Mouse (Mus musculus) intestine, embryonic 14.5 days (tissue): ENCODE data around the gene Zfp385b. TPM values are rescaled to one million over a fixed set of nuclear protein-coding genes. Genes with fewer than 3 reads are reported as not detected.

Experiments used
- ATAC-seq: fragments of 200-750 bp; cut with Nextera tagmentation; replicated peaks from 2 replicates; pipeline ENCODE4 v1.8.0; 2017; ENCODE audit warnings: low read depth, moderate number of reproducible peaks, moderate TSS enrichment, moderate library complexity; ENCODE audit not compliant: low FRiP score, low TSS enrichment
- DNase-seq: peaks from one replicate; pipeline ENCODE4 v3.0.0-alpha.2; 2018; ENCODE audit warnings: low spot score
- H3K27ac ChIP-seq: fragments of 300-500 bp; sonication (generic); 2 replicates; pipeline ENCODE4 v1.5.1; 2014; ENCODE audit warnings: low read depth, mild to moderate bottlenecking, control low read depth
- H3K27me3 ChIP-seq: fragments of 300-500 bp; sonication (generic); replicated peaks from 2 replicates; pipeline ENCODE4 v1.6.1; 2014; ENCODE audit warnings: low read length, control low read depth; ENCODE audit not compliant: control insufficient read depth, insufficient read depth
- H3K36me3 ChIP-seq: fragments of 300-500 bp; sonication (generic); 2 replicates; pipeline ENCODE4 v1.6.1; 2014; ENCODE audit warnings: low read length, control low read depth; ENCODE audit not compliant: control insufficient read depth, insufficient read depth
- H3K4me1 ChIP-seq: fragments of 300-500 bp; sonication (generic); replicated peaks from 2 replicates; pipeline ENCODE4 v1.6.1; 2014; ENCODE audit warnings: low read length, control low read depth, mixed read lengths; ENCODE audit not compliant: control insufficient read depth, insufficient read depth
- H3K4me2 ChIP-seq: fragments of 300-500 bp; sonication (generic); 2 replicates; pipeline ENCODE4 v1.6.1; 2014; ENCODE audit warnings: low read length
- H3K4me3 ChIP-seq: fragments of 300-500 bp; sonication (generic); 2 replicates; pipeline ENCODE4 v1.5.1; 2014; ENCODE audit warnings: low read depth, low read length, control low read depth, mixed read lengths
- H3K9ac ChIP-seq: fragments of 300-500 bp; sonication (generic); 2 replicates; pipeline ENCODE4 v1.6.1; 2014; ENCODE audit warnings: mild to moderate bottlenecking, low read length
- H3K9me3 ChIP-seq: fragments of 300-500 bp; sonication (generic); 2 replicates; pipeline ENCODE4 v1.6.1; 2016; ENCODE audit warnings: low read length, control low read depth; ENCODE audit not compliant: control insufficient read depth
- WGBS: fragments of 180-500 bp; shearing (Covaris S2); extraction: QIAGEN DNeasy Blood & Tissue Kit; methylation state at CpG from one replicate; pipeline ENCODE4 v1.1.7; 2014; 5-methylcytosine and 5-hydroxymethylcytosine counted together
- polyA plus RNA-seq: library from polyadenylated mRNA; unstranded; fragments of >200 nt; fragmentation: Nextera tagmentation; extraction: Ambion mirVana; gene quantifications from 2 replicates; pipeline ENCODE4 v1.2.1, GENCODE M21; 2014

The Zfp385b gene
- polyA plus RNA-seq = 7.6 and 7.9 TPM in 2 replicates

- no peak for ATAC-seq
- H3K27ac ChIP-seq = no peak within 1 kb of the TSS
- peaks cover 33% of the 10 kb centered on the region for H3K27me3 ChIP-seq
- H3K9ac ChIP-seq = no peak within 1 kb of the TSS
- H3K9me3 ChIP-seq = no peaks in the 10 kb centered on the region
- no peaks in the 10 kb centered on the region for H3K36me3 ChIP-seq
- no peak within 1 kb of the TSS for H3K4me2 ChIP-seq
- H3K4me3 ChIP-seq = no peak within 1 kb of the TSS
- peaks cover 4% of the 10 kb centered on the region; the same call in 1 of the 2 replicates for H3K4me1 ChIP-seq
- DNase-seq = no peak
Observed at GRCm38 (mm10) chr2:77819539-77819938, at the start of gene Zfp385b. Zfp385b (minus strand) TSS chr2:77819639.

DNA sequence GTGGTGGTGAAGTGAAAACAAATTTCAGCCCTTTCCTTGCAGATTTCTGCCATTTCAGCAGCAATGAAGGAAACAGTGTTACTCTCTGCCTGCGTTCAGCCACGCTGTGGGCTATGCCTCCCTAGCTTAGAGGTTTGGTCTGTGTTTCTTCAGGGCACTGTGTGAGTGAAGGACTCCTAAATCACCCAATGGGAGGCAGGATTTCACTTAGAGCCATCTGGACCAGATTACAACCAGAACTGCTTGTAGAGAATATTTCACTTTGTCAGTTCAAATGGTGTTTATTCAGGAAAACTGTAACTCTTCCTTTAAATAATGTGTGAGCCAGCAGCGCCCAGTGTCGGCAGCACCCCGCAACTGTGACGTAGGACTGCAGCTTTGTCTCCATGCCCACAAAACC is 44.5 kb upstream of the Zfp385b start:
- Histone ChIP-seq H3K4me2 (peak overlapping the region; percentile 44), H3K4me1 (peaks cover 3% of the 10 kb centered on the region; the same call in 1 of the 2 replicates), H3K9ac (no peak overlapping the region), H3K36me3 (no peaks in the 10 kb centered on the region), H3K4me3 (peak overlapping the region; percentile 3; the same call in 1 of the 2 replicates), H3K27me3 (no peaks in the 10 kb centered on the region), H3K27ac (peak overlapping the region; percentile 84), H3K9me3 (no peaks in the 10 kb centered on the region)
- DNase-seq = peak; percentile 59
- peak; percentile 89 for ATAC-seq
- WGBS = 23% methylated on average over 6 of the region's 6 CpGs

DNA sequence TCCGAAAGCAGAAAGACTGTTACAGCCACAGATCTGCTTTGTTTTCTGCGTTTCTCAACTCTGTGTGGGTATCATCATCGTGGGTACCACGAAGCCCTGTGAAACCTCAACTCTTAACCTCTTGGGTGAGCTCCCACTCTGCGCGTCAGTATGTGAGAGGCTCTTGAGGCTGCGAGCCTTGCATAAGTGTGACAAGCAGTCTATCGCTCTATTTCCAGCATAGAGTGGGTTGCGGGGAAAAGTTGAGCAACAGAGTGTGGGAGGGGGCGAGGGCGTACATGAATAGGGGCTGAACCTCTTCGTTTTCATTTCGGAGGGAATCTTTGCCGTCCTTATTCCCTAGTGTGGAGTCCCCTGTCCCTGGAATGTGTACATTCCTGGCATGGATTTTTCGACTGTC is 44.1 kb upstream of the Zfp385b start:
- ATAC-seq (peak; percentile 72), DNase-seq (peak; percentile 63)
- no peaks in the 10 kb centered on the region for H3K27me3 ChIP-seq
- WGBS = 40% methylated on average over 15 of the region's 15 CpGs
- H3K4me3 ChIP-seq = peak overlapping the region; percentile 3; the same call in 1 of the 2 replicates
- H3K4me1 ChIP-seq = peaks cover 3% of the 10 kb centered on the region; the same call in 1 of the 2 replicates
- peak overlapping the region; percentile 84 for H3K27ac ChIP-seq
- H3K9me3 ChIP-seq = no peaks in the 10 kb centered on the region
- H3K36me3 ChIP-seq = no peaks in the 10 kb centered on the region
- H3K4me2 ChIP-seq = peak overlapping the region; percentile 44
- peak overlapping the region; percentile 30; the same call in 1 of the 2 replicates for H3K9ac ChIP-seq

DNA sequence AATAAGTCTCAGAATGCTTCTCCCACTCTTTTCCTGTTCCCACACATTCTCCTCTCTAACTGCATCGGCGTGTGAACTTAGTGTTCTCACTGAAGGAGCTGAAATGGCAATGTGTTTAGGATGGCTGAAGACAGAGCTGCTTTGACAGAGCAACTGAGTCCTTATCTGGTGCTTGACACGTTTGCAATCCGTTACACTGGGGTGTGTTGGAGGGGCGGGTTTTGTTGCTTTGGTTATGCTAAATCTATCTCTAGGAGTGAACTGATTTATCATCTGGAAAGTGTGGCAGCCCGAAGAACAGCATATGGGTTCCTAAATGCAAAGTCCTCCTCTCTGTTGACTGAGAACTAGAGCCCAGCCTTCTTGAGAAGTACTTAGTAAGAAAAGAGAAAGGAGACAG is 22.0 kb upstream of the Zfp385b start:
- Histone ChIP-seq H3K4me2 (no peak overlapping the region), H3K27me3 (no peaks in the 10 kb centered on the region), H3K27ac (no peak overlapping the region), H3K4me3 (no peak overlapping the region), H3K9me3 (no peaks in the 10 kb centered on the region), H3K36me3 (no peaks in the 10 kb centered on the region), H3K4me1 (no peaks in the 10 kb centered on the region), H3K9ac (no peak overlapping the region)
- no peak for ATAC-seq
- WGBS = 39% methylated on average over 6 of the region's 6 CpGs
- DNase-seq = no peak

DNA sequence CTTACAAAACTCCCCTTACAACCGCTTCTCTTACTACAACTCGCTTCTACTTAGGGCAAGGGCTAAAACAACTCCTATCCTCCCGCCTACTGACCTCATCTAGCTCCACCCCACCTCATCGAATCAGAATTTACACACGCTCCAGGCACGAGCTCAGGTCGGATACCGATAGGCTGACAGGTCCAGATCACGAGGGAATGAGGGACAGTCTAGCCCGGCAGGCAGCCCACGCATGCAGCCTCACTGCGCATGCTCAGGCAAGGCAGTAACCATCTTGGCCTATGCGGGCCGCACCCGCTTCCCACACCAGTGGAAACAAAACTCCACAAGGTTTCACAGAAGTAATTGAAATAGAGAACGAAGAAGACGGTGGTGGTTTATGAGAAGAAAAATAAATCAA is 20.1 kb upstream of the Zfp385b start:
- Histone ChIP-seq H3K4me3 (no peak overlapping the region), H3K4me1 (no peaks in the 10 kb centered on the region), H3K36me3 (no peaks in the 10 kb centered on the region), H3K27me3 (no peaks in the 10 kb centered on the region), H3K4me2 (no peak overlapping the region), H3K27ac (no peak overlapping the region), H3K9ac (no peak overlapping the region), H3K9me3 (no peaks in the 10 kb centered on the region)
- 80% methylated on average over 17 of the region's 17 CpGs for WGBS
- DNase-seq (no peak), ATAC-seq (no peak)

DNA sequence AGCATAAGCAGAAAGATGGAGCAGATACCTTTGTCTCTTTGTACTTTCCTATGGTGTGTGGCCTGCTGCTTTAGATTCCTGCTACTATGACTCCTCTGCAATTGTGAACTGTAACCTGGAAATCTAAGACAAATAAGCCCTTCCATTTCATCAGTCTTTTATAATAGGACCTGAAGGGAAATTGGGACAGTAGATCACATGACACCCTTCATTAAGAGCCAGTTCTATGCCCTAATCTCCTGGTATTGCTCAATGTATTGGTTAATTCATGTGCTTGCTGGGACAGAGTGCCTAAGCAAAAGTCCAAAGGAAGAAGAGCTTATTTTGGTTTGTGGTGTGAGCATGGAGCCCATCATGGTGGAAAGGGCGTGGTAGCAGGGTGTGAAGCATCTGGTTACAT is 19.2 kb upstream of the Zfp385b start:
- no peaks in the 10 kb centered on the region for H3K27me3 ChIP-seq
- no peak overlapping the region for H3K4me2 ChIP-seq
- no peaks in the 10 kb centered on the region for H3K36me3 ChIP-seq
- no peak overlapping the region for H3K4me3 ChIP-seq
- H3K27ac ChIP-seq = no peak overlapping the region
- H3K4me1 ChIP-seq = no peaks in the 10 kb centered on the region
- no peaks in the 10 kb centered on the region for H3K9me3 ChIP-seq
- WGBS = 88% methylated on average over 1 of the region's 1 CpGs
- no peak overlapping the region for H3K9ac ChIP-seq
- ATAC-seq (no peak), DNase-seq (no peak)

DNA sequence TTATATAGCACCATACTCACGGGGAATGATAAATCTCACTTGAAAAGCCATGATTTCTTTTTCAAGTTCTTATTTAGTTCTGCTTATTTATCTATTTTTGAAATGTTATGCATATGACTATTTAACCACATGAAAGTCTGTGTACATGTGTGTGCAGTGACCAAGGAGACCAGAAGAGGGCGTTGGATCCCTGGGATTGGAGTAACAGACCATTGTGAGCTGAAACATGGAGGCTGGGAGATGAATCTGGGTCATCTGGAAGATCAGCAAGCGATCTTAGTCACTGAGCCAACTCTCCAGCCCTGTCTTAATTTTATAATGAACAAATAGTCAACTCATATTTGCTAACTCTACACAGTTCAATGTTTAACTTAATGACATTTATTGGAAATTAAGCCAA is 16.3 kb upstream of the Zfp385b start:
- no peak for DNase-seq
- 57% methylated on average over 3 of the region's 3 CpGs for WGBS
- Histone ChIP-seq H3K4me3 (no peak overlapping the region), H3K9me3 (no peaks in the 10 kb centered on the region), H3K4me1 (no peaks in the 10 kb centered on the region), H3K36me3 (no peaks in the 10 kb centered on the region), H3K27me3 (no peaks in the 10 kb centered on the region), H3K9ac (no peak overlapping the region), H3K4me2 (no peak overlapping the region), H3K27ac (no peak overlapping the region)
- no peak for ATAC-seq

DNA sequence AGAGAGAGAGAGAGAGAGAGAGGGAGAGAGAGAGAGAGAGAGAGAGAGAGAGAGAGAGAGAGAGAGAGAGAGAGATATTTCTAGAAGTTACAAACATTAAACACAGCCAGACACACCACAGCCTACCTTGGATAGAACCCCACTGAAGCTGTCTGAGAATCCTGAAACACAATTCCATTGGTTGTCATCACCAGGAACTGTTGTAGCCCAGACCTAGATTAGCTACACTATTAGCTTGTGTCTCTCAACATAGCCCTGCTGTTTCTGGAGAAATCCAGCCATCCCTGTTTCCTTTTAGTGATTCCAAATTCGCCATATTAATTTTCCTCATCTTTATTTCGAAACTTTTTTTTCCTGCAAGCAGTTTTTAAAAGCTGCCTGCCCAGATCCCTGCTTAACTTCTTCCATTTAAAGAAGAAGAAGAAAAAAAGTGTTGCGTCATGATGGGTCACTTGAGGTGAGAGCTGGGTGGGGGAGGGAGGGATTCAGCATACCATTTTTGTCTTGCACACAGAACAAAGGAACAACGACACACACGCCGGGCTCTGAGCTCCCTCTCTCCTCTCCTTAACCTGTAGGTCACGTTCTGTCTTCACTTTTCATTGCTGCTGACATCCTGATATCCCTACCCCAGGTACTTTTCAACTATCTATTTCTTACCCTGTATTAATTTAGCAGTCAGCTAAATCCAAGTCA is 6.8 kb upstream of the Zfp385b start:
- Histone ChIP-seq H3K4me2 (no peak overlapping the region), H3K9ac (no peak overlapping the region), H3K4me3 (no peak overlapping the region), H3K4me1 (no peaks in the 10 kb centered on the region), H3K9me3 (no peaks in the 10 kb centered on the region), H3K36me3 (no peaks in the 10 kb centered on the region), H3K27me3 (no peaks in the 10 kb centered on the region), H3K27ac (no peak overlapping the region)
- DNase-seq (no peak), ATAC-seq (no peak)
- WGBS = 38% methylated on average over 7 of the region's 7 CpGs

GRCm38 (mm10) chr2:77823026-77823425 is 3.6 kb upstream of the Zfp385b start:
- DNase-seq (no peak), ATAC-seq (no peak)
- Histone ChIP-seq H3K4me1 (no peaks in the 10 kb centered on the region), H3K9ac (no peak overlapping the region), H3K9me3 (no peaks in the 10 kb centered on the region), H3K27ac (no peak overlapping the region), H3K4me3 (no peak overlapping the region), H3K36me3 (no peaks in the 10 kb centered on the region), H3K4me2 (no peak overlapping the region), H3K27me3 (peaks cover 5% of the 10 kb centered on the region; the same call in 1 of the 2 replicates)
- 87% methylated on average over 5 of the region's 5 CpGs for WGBS
